Mouse (Mus musculus): ENCODE measurements around the gene Sft2d2.

Gene Sft2d2

DNA sequence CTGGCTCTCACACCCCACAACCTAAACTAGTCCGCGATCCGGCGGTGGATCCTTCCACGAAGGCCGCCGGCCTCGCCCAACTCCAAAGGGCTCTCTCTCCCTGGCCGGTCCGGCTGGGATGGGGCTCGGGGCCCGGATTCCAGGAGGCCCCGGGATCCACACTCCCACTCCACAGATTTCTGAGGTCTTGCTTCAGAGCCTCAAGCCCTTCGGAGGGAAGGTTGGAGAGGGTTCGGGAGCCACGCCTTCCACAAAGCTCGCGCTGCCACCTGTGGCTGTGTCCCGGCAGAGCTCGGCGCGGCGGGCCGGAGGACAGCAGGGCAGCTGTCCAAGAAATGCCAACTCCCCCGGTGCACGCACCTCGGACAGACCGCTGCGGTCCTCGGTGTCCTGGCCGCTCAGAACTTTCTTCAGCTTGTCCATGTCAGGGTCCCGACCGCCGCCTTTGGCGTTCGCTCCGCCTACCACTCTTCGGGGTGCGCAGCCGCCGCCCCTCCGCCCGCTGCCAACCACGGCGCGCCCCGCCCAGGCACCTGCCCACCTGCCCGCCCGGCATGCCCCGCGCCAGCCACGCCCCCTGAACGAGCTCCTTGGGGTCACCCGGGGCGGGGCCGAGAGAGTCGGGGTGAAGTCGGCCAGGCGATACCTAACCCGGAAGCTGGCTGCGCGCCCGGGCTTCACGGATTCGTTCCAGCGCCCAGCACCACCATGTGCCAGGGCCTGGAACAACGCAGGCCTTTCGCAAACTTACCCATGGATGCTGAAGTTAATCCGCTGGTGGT is at the start of gene Sft2d2:
Sft2d2 (minus strand) TSS at position 559 of the 782 bp plus-strand sequence.
- peak; percentile 97 for DNase-seq

DNA sequence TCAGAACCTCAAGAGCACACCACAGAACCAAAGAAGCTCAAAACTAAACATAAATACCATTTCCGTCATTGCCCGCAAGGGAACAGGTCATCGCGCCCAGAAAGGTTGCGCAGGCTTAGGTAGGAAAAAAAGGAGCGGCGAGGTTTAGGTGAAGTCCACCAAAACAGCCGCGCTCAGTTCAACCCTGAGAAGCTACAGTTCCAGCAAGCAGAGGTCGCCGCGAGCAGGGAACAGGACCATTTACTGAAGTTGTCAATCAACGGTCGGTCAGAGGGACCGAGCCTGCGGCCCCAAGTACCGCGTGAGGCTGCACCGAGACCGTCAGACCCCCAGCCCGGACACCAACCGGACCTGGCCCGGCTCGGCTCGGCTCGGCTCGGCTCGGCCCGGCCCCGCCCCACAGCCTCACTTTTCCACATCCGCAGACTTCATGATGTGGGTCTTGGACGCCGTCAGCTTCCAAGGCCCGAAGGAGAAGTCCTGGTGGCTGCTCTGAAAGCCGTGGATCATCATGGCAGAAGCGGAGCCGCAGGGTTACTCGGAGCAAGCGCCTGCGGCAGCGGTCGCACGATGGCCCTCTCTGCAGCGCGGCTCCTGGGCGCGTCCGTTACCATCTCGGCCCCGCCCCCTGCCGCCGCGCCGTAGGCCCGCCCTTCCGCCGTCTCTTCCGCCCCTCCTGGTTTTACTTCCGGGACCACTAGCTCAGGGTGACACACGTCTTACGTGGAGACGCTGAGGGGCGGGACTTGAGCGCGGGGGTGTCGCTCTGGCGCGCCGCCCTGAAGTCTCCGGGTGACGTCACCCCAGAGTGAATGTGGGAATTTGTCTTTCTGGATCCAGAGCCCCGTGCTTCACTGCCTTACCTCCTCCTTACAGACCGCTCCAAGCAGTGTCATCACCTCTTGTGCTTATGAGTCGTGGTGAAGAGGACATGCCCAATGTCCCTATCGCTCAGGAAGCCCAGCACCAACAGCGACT is 42.4 kb upstream of the Sft2d2 start, which contains the start of gene Tiprl:
Tiprl (minus strand) TSS at position 676 of the 978 bp plus-strand sequence.
- peak; percentile 98 for DNase-seq

DNA sequence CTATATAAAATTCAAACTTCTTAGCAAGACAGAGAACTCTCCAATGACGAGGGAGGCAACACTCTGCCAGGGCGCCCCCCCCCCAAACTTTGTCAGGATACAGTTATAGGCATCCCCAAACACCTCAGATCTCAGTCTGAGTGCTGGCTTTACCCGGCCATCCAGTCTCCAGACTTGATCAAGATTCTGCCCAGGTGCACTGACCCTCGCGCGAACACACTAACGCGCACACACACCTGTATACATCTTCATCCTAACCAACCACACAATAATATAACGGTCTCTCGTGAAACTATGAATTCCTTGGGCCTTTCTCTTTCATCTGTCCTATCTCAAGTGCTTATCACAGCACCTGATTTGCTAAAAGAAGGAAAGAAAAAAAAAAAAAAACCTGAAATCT is 41.6 kb upstream of the Sft2d2 start:
- DNase-seq, result no peak

DNA sequence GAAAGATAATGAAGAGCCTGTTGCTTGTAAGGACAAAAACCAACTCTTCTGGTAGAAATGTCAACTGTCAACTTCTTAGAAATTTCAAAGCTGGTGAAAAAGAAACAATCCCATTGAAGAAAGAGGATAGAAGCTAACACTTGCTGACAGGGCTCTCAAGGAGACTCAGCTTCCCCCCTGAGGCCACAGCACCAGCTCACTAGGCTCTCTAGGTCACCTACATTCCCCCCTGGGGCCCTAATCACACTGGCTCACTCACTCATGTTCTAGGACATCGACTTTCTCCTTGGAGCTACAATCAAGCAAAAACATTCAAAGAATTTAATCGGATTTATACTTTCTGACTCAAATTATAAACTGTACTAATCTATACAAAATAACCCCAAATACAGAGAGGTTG is 39.6 kb upstream of the Sft2d2 start:
- DNase-seq, result no peak

DNA sequence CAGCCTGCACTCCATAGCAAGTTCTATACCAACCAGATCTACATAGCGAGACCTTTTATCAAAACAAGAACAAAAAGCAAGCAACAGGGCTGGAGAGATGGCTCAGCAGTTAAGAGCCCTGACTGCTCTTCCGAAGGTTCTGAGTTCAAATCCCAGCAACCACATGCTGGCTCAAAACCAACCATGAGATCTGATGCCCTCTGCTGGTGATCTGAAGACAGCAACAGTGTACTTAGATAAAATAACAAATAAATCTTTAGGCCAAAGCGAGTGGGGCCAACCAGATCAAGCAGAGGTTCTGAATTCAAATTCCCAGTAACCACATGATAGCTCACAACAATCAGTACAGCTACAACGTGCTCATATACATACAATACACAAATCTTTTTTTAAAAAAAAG is 36.5 kb upstream of the Sft2d2 start:
- no peak for DNase-seq

DNA sequence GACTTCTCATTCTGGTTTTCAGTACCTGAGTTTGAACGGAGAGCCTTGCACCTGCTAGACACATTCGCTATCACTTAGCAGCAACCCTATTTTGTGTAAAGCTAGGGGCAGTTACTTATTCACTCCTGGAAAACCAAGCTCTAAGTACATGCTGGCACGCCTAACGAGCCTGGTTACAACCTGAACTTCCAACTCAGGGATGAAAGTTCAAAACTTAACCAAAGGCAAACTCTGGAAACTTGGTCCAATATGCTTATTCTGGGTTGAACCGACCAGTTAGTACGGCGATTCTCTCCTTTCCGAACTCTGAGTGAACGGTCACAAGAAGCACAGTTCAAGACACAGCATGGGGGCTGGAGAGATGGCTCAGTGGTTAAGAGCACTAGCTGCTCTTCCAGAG is 35.3 kb upstream of the Sft2d2 start:
- peak; percentile 52 for DNase-seq

DNA sequence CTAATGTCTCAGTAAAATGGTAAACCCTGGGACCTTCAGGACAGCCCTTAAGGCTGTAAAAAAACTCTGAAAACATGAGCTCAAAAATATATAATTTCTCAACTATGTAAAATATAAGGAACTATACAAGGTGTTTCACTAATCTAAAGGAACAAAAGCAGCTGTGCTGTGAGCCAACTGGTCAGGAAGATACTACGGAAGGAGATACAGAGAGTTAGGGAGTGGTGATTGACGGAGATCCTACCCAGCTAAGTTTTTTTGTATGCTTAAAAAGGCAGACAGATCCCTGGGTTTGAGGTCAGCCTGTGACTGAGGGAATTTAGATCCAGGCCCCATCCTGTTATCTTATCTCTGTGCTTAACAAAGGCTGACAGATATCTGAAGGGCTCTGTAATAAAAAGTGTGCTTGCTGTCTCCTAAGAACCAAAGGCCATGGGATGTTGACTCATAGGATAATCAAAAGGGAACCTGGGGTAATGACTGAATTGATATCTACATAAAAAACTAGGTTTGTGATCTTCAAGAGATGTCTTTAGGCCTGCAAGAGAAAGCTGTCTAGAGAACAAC is 22.9 kb upstream of the Sft2d2 start:
- DNase-seq, result no peak

DNA sequence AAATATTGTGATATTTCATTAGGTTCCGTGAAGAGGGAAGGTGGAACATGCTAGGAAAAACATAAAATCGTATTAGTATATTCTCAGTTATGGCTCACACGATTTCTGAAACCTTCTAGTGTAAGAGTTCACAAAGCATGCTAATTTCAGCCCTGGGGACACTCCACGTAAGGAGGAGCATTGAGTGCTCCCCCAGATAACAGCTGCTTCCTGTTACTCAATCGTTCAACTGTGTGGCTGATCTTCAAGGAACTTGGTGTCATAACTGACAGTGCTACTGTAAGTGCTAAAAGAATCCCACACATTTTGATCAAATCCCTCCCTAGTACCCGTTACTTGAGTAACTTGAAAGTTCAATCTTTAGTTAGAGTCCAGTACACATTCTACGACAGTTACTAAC is 21.6 kb upstream of the Sft2d2 start:
- DNase-seq, result no peak

DNA sequence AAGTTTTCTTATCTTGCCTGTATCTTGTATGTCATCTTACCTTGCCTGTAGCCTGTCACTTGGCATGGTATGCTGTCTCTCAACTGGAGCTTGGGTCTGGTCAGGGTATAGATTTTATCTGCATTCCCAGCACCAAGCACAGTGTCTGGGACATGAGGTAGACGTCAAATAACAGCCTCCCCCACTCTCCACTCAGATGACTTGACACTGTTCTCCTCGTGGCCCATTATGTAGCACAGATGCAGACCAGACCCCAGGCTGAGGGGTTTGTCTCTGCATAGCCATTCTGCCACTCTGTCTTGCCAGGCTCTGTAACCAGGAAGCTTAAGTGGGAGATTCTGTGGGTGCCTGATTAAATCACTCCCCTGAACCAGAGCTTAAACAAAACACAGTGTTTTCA is 11.4 kb upstream of the Sft2d2 start:
- DNase-seq, result no peak

DNA sequence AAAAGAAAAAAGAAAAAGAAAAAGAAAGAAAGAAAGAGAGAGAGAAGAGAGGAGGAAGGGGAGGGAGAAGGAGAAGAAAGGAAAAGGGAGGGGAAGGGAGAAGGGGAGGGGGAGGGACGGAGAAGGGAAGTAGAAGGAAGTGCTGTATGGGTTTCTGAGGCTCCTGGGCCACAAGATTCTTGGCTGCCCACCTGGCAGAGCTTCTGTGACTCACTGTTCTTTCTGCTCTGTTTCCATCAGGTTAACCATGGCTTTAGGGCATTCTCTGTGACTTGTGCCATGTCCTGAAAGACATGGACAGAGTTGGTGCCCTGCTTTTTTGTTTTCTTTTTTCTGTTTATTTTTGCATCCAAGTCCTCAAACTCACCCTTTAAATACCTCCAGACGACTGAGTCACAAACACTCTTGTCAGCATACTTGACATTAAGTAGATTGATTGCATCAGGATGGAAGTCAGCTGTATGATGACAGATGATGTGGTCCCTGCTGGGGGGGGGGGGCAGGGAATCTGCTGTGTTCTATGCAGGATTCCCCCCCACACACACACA is 9.3 kb upstream of the Sft2d2 start:
- no peak for DNase-seq

DNA sequence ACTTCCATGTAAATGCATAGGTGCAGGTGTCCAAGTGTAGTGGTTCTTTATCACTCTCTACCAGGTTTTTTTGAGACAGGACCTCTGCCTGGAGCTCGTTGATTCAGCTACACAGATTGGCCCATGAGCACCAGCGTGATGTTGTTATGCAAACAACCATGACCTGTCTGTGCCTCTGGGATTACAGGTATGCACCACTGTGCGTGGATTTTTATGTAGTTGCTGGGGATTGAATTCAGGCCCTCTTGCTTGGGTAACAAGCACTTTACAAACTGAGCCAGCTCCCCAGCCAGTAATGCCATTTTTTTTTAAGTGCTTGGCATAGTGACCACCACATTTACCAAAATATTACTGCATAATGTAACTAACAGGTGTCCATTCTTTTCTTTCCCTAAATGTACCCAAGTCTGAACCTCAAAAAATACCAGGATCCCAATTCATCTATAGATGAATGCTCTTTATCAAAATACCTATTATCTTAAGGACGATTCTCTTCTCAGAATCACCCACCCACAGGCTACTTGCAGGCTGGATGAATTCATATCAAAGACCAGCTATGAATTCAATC is 7.3 kb upstream of the Sft2d2 start:
- no peak for DNase-seq

DNA sequence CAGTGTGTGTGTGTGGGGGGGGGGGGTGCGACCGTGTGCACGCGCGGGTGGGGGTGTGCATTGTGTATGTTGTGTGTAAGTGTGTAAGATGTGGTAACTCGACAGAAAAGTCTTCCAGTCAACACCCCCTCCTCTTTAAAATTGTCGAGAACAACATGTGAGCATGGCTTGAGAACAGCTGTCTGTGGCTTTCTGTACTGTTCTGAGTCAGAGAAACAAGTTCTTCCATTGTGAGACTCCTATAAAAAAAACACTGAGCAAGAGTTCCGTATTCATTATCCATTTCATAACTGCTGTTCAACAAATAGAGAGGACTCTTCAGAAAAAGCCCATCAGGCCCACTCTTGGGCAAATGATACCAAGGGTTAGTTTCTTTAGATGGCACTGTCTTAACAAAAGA is 6.5 kb upstream of the Sft2d2 start:
- no peak for DNase-seq

DNA sequence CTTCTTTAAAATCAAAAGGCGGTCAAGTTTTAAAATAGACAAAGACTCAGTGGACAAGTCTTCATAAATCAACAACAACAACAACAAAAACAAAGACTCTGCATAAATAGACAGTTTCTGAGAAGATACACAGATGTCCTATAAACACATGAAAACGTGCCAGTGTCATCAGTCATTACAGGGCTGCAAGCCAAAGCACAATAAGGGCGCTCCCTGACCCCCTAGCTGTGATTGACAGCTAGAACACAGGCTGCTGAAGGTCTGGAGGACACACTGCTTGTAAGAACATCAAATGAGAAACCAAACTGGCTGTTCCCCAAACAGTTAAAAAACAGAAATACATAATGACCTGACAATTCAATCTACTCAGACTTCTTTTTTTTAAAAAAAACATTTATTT is 5.4 kb upstream of the Sft2d2 start:
- DNase-seq, result peak; percentile 45

DNA sequence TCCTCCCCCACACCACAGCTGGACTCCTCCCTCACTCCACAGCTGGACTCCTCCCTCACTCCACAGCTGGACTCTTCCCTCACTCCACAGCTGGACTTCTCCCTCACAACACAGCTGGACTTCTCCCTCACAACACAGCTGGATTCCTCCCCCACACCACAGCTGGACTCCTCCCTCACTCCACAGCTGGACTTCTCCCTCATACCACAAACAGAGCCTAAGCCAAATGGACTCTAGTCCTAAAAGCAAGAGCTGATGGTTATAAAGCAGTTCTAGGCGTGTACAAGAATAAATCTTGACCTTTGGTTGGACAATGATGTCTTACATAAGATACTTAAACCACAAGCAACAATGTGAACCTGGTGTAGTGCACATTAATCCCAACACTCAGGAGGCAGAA is 4.7 kb upstream of the Sft2d2 start:
- no peak for DNase-seq

DNA sequence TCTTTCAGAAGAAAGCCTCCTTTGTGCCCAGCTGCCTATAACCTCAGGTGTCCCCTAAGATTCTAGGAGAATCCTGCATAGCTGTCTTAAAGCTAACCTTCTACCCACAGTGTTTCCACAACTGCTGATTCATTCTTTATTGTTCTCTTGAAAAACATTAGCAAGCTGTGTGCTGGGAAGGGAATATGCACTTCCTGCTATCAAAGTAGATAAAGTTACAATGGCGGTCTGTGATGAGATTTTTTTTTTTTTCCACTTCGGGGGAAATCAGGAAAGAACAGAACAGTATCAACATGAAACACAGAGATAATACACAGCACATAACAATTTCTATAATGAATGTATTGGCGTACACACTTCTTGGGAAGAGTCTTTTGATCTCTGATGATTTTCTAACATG is 3.6 kb upstream of the Sft2d2 start:
- no peak for DNase-seq

DNA sequence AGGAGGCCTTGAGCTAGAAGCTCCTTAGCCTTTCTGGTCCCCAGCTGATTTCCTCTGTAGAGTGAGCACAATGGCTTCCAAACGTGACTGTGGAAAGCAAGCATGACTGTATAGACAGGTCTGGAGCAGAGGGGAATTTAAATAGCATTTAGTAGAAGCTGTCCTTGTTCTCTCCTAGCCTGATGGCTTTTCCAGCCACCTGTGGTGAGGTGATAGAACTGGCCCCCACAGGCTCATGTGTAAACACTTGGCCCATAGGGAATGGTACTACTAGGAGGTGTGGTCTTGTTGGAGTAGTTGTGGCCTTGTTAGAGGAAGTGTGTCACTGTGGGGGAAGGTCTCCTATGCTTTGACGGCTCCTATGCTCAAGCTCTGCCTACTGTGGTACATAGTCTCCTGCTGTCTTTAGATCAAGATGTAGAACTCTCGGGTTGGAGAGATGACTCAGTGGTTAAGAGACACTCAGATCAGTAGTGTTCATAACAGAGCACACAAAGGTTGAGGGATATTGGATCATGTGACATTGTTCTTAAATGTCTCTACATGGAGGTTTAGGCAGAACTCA is 1.2 kb upstream of the Sft2d2 start:
- no peak for DNase-seq

DNA sequence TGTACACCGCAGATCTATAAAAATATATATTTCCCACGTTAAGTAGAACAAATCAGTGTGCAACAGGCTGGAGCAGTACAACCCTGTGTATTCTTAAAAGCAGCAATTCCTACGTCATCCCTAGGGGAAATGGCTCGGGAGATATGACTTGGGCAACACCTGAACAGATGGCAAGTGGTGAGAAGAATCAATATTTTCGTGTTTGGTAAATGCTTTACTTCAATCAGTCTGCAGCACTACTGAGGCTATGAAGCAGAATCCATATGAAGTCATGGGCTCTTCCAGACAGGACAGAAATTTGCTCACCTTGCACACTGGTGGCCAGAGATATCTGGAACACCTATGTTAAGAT is 400 bp upstream of the Sft2d2 start:
- no peak for DNase-seq

DNA sequence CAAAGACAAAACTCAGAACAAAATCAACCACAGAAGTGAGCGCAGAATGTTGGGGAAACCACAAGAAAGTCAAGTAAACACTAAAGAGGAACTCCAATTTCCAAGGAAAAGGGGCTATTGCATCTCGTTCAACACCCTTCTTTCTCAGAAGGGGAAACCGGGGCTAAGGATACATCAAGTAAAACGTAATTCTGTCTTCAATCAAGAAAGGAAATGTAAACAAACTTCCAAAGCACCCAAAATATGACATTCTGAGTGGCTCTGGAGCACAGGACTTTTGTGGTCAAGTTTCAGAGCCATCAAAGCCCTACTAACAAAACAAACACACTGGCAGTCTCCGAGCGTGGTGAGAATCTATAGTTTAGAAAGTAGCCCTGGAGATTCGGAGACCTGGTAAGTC is 812 bp downstream of the Sft2d2 start:
- DNase-seq, result no peak

DNA sequence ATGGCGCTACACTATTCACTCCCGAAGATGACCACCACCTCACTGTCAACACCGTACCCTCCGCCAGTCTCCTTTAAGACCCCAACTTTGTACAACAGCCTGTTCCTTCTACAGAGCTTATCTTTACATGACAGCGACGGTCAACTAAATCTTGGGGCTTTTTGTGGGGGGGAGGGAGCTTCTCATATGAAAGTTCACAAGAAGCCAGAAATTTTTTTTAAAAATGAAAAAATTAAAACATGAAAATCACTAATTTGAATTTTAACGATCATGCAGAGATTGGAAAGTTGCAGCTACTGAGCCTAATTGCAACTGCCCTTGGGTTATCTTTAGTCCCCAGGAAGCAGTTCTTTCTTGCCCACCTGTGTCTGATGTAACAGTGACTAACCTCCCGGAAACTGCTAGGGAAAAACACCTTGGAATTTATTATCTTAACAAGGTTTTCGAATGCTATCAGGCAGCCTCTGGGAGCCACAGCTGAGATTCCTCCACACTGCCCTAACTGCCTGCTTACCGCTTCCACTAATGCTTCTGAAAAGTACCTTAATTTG is 1.4 kb downstream of the Sft2d2 start:
- DNase-seq, result no peak

DNA sequence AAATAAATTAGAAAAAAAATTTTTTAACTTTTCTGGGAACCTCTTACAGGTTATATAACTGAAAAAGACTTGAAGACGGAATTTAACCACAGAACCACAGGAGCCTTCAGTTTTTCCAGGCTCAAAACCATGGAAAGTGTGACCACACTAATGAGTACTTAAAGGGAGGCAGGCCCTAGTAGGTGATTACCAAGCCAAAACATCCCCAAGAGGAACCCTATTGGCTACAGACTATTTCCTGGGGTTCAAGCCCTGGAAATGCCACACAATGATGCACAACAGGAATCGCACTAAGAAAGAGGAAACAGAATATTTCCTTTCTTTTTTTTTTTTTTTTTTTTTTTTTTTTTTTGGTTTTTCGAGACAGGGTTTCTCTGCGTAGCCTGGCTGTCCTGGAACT is 2.1 kb downstream of the Sft2d2 start:
- no peak for DNase-seq

DNA sequence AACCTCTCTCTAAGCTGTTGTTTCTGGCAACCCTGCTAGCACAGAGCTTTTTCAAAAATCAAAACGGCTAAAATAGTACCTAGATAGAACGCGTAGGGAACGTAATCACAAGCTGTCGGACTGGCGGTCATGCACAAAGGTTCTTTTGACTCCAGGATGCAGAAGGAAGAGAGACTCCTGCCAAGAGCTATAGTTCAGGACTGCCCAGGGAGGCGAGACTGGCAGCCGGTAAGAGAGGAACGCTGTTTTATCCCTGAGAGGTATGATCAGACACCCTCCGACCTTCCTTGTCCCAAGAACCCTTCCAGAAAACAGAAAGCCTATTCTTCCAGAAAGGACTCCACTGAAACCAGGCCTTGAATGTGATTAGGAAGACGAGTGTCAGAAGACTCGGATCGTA is 2.6 kb downstream of the Sft2d2 start:
- DNase-seq, result no peak

DNA sequence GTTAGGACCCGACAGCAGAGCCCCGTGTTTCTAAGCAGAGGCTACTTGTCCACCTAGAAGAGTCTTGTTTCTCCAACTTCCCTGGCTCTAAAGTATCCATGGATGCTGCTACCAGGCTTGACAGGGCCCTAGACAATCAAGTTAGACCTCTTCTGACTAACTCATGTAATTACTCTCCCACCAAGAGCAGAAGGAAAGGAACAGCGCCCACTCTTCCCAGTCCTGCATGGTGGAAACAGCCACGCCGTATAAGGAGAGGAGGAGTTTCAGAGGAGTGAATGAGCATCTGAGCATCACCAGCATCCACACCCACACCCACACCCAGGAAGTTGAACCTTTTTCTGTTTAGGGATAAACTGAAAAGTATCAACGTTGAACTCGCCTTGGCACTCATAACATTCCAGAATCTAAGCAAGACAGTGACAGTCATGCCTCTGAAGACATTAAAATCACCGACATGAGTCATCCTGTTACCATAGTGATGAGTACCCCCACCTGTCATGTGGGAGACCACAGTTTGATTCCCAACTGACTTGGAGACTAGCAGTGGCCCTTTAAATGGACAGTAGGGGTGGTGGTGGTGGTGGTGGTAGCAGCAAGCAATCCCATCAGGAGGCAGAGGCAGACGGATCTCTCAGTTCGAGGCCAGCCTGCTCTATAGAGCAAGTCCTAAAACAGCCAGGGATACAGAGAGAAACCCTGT is 3.5 kb downstream of the Sft2d2 start:
- no peak for DNase-seq

Measured in kidney, postnatal 14 days (tissue).